Mouse (Mus musculus) intestine, postnatal 0 days (tissue): ENCODE data around the gene Neil1. TPM values are rescaled to one million over a fixed set of nuclear protein-coding genes. Genes with fewer than 3 reads are reported as not detected.

ENCODE experiments used
- ATAC-seq: fragments of 200-750 bp; cut with Nextera tagmentation; 2 replicates; pipeline ENCODE4 v1.8.0; 2017; ENCODE audit warnings: mild to moderate bottlenecking, moderate TSS enrichment, moderate library complexity
- H3K27ac ChIP-seq: fragments of 300-500 bp; sonication (generic); 2 replicates; pipeline ENCODE4 v1.5.1; 2014; ENCODE audit warnings: mild to moderate bottlenecking, low read depth, low read length, moderate library complexity
- H3K27me3 ChIP-seq: fragments of 300-500 bp; sonication (generic); replicated peaks from 2 replicates; pipeline ENCODE4 v1.6.1; 2014; ENCODE audit warnings: low read length, mixed read lengths; ENCODE audit not compliant: control insufficient read depth, insufficient read depth
- H3K36me3 ChIP-seq: fragments of 300-500 bp; sonication (generic); 2 replicates; pipeline ENCODE4 v1.6.1; 2014; ENCODE audit warnings: mild to moderate bottlenecking, moderate library complexity; ENCODE audit not compliant: control insufficient read depth, insufficient read depth
- H3K4me1 ChIP-seq: fragments of 300-500 bp; sonication (generic); replicated peaks from 2 replicates; pipeline ENCODE4 v1.6.1; 2014; ENCODE audit warnings: antibody characterized with exemption, low read length, mixed read lengths; ENCODE audit not compliant: control insufficient read depth, insufficient read depth
- H3K4me2 ChIP-seq: fragments of 300-500 bp; sonication (generic); replicated peaks from 2 replicates; pipeline ENCODE4 v1.6.1; 2014; ENCODE audit warnings: low read depth, mild to moderate bottlenecking, moderate library complexity
- H3K4me3 ChIP-seq: fragments of 300-500 bp; sonication (generic); 2 replicates; pipeline ENCODE4 v1.5.1; 2014; ENCODE audit warnings: low read depth, low read length
- H3K9ac ChIP-seq: fragments of 300-500 bp; sonication (generic); 2 replicates; pipeline ENCODE4 v1.6.1; 2014; ENCODE audit warnings: mild to moderate bottlenecking, low read depth, low read length
- H3K9me3 ChIP-seq: fragments of 300-500 bp; sonication (generic); 2 replicates; pipeline ENCODE4 v1.6.1; 2016; ENCODE audit warnings: mixed run types; ENCODE audit not compliant: control insufficient read depth
- CTCF ChIP-seq: sonication (generic); IDR thresholded peaks from 2 replicates; pipeline ENCODE4 v1.5.1; 2016; ENCODE audit warnings: low read depth, mild to moderate bottlenecking, control low read depth, antibody characterized with exemption, moderate library complexity
- WGBS: fragments of 180-500 bp; shearing (Covaris S2); extraction: QIAGEN DNeasy Blood & Tissue Kit; methylation state at CpG from one replicate; pipeline ENCODE4 v1.1.7; 2014; 5-methylcytosine and 5-hydroxymethylcytosine counted together
- polyA plus RNA-seq: library from polyadenylated mRNA; unstranded; fragments of >200 nt; fragmentation: Nextera tagmentation; extraction: Ambion mirVana; gene quantifications from 2 replicates; pipeline ENCODE4 v1.2.1, GENCODE M21; 2015

The Neil1 gene
- polyA plus RNA-seq, 1 experiment from 2014 or later: 4.2 TPM

- 87% methylated on average over 6 of the region's 6 CpGs for WGBS
- H3K36me3 ChIP-seq: peaks cover 68% of the 10 kb centered on the region
- H3K9me3 ChIP-seq: no peaks in the 10 kb centered on the region
- H3K27me3 ChIP-seq: no peaks in the 10 kb centered on the region
- TF ChIP-seq CTCF: no peak
- no peak overlapping the region for H3K9ac ChIP-seq
- H3K4me3 ChIP-seq: no peak overlapping the region
- H3K27ac ChIP-seq: no peak overlapping the region
- no peak for ATAC-seq
- no peak overlapping the region for H3K4me2 ChIP-seq
- H3K4me1 ChIP-seq: no peaks in the 10 kb centered on the region
These were observed 10.9 kb downstream of the Neil1 start for GRCm38 (mm10) chr9:57137246-57137645.

- peak within 1 kb of the TSS; percentile 75 for H3K9ac ChIP-seq
- H3K27ac ChIP-seq: peak within 1 kb of the TSS; percentile 95
- H3K36me3 ChIP-seq: peaks cover 30% of the 10 kb centered on the region
- TF ChIP-seq CTCF: peak; percentile 94
- WGBS: 1% methylated on average over 58 of the region's 58 CpGs
- H3K4me2 ChIP-seq: peak within 1 kb of the TSS; percentile 97
- 0 out of 2 replicates have a peak, but pooled peaks cover 2% of the 10 kb centered on the region for H3K4me1 ChIP-seq
- H3K27me3 ChIP-seq: no peaks in the 10 kb centered on the region
- peak within 1 kb of the TSS; percentile 84 for H3K4me3 ChIP-seq
- peak; percentile 89 for ATAC-seq
- H3K9me3 ChIP-seq: no peaks in the 10 kb centered on the region
These were observed 17.3 kb downstream of the Neil1 start, which contains the start of gene Man2c1 for GRCm38 (mm10) chr9:57130577-57131433. Gene Man2c1, plus strand, starts transcription at chr9:57130690.

GRCm38 (mm10) chr9:57129641-57130040 lies 18.5 kb downstream of the Neil1 start:
- TF ChIP-seq CTCF: no peak
- H3K4me1 ChIP-seq: 0 out of 2 replicates have a peak, but pooled peaks cover 2% of the 10 kb centered on the region
- H3K27ac ChIP-seq: no peak overlapping the region
- ATAC-seq: no peak
- no peaks in the 10 kb centered on the region for H3K27me3 ChIP-seq
- H3K36me3 ChIP-seq: peaks cover 36% of the 10 kb centered on the region
- H3K4me3 ChIP-seq: peak overlapping the region; percentile 84
- no peaks in the 10 kb centered on the region for H3K9me3 ChIP-seq
- H3K9ac ChIP-seq: no peak overlapping the region
- peak overlapping the region; percentile 97 for H3K4me2 ChIP-seq

- 90% methylated on average over 13 of the region's 13 CpGs for WGBS
- Histone ChIP-seq H3K36me3 (peaks cover 78% of the 10 kb centered on the region), H3K9ac (no peak overlapping the region), H3K4me2 (no peak overlapping the region), H3K4me3 (no peak overlapping the region), H3K9me3 (no peaks in the 10 kb centered on the region), H3K4me1 (no peaks in the 10 kb centered on the region), H3K27ac (no peak overlapping the region), H3K27me3 (no peaks in the 10 kb centered on the region)
- TF ChIP-seq CTCF: no peak
- no peak for ATAC-seq
These were observed 30.8 kb downstream of the Neil1 start for GRCm38 (mm10) chr9:57117261-57117755.

Other genes with a start within 250 kb of the Neil1 start
- 2.0 and 2.5 TPM in 2 replicates for gene Snx33, start 219.9 kb downstream of the Neil1 start, polyA plus RNA-seq
- gene Imp3, start 210.8 kb downstream of the Neil1 start, polyA plus RNA-seq: 58.4 and 59.8 TPM in 2 replicates
- 5.6 and 5.9 TPM in 2 replicates for gene Snupn, start 197.4 kb downstream of the Neil1 start, polyA plus RNA-seq
- 7.3 and 7.7 TPM in 2 replicates for gene Ptpn9, start 153.4 kb downstream of the Neil1 start, polyA plus RNA-seq
- gene Sin3a, start 76.3 kb downstream of the Neil1 start, polyA plus RNA-seq: 11.7 and 14.1 TPM in 2 replicates
- gene Man2c1, start 17.6 kb downstream of the Neil1 start, polyA plus RNA-seq: 24.3 and 24.6 TPM in 2 replicates
- 164 and 169 TPM in 2 replicates for gene Commd4, start 10.0 kb upstream of the Neil1 start, polyA plus RNA-seq
- not detected in 2 replicates for gene Trcg1, start 88.3 kb upstream of the Neil1 start, polyA plus RNA-seq
- gene 1700017B05Rik, start 114.3 kb upstream of the Neil1 start, polyA plus RNA-seq: 12.8 and 14.2 TPM in 2 replicates